Mouse (Mus musculus) embryonic facial prominence, embryonic 12.5 days (tissue): ENCODE measurements around the gene Spred3. TPM values are rescaled to one million over a fixed set of nuclear protein-coding genes. Genes with fewer than 3 reads are reported as not detected.
A peak's percentile ranks its signal among the peaks of the same experiment; 100 is the strongest.
"Not testable (repeated sequence)": the region's sequence is repeated elsewhere in the genome, so short reads cannot be mapped to it uniquely, and the experiment has no call there.

Source experiments
- ATAC-seq: fragments of 200-750 bp; cut with Nextera tagmentation; 2 replicates; pipeline ENCODE4 v1.8.0; 2017; ENCODE audit not compliant: insufficient number of reproducible peaks, insufficient read depth, low FRiP score, low TSS enrichment
- H3K27ac ChIP-seq: fragments of 300-500 bp; sonication (generic); 2 replicates; pipeline ENCODE4 v1.5.1; 2016; ENCODE audit warnings: mild to moderate bottlenecking
- H3K27me3 ChIP-seq: fragments of 300-500 bp; sonication (generic); 2 replicates; pipeline ENCODE4 v1.6.1; 2016; ENCODE audit warnings: mild to moderate bottlenecking, moderate library complexity
- H3K36me3 ChIP-seq: fragments of 300-500 bp; sonication (generic); 2 replicates; pipeline ENCODE4 v1.6.1; 2016; ENCODE audit warnings: mild to moderate bottlenecking
- H3K4me1 ChIP-seq: fragments of 300-500 bp; sonication (generic); 2 replicates; pipeline ENCODE4 v1.6.1; 2016
- H3K4me2 ChIP-seq: fragments of 300-500 bp; sonication (generic); replicated peaks from 2 replicates; pipeline ENCODE4 v1.6.1; 2016; ENCODE audit warnings: mild to moderate bottlenecking, moderate library complexity
- H3K4me3 ChIP-seq: fragments of 300-500 bp; sonication (generic); 2 replicates; pipeline ENCODE4 v1.5.1; 2016; ENCODE audit warnings: mild to moderate bottlenecking
- H3K9ac ChIP-seq: fragments of 300-500 bp; sonication (generic); 2 replicates; pipeline ENCODE4 v1.6.1; 2016; ENCODE audit warnings: mild to moderate bottlenecking, moderate library complexity
- H3K9me3 ChIP-seq: fragments of 300-500 bp; sonication (generic); 2 replicates; pipeline ENCODE4 v1.6.1; 2016; ENCODE audit warnings: mild to moderate bottlenecking, moderate library complexity
- WGBS: fragments of 180-500 bp; shearing (Covaris S2); methylation state at CpG from one replicate; pipeline ENCODE4 v1.1.7; 2016; 5-methylcytosine and 5-hydroxymethylcytosine counted together
- polyA plus RNA-seq: library from polyadenylated mRNA; unstranded; fragments of >200 nt; fragmentation: Nextera tagmentation; extraction: Ambion mirVana; gene quantifications from 2 replicates; pipeline ENCODE4 v1.2.1, GENCODE M21; 2016

Spred3 gene
- polyA plus RNA-seq, 1 experiment from 2014 or later: 5.9 TPM

GRCm38 (mm10) chr7:29144006-29144405, 26.2 kb downstream of the Spred3 start:
- no peak for ATAC-seq
- Histone ChIP-seq H3K9me3 (no peaks in the 10 kb centered on the region), H3K4me3 (no peak overlapping the region), H3K4me1 (no peaks in the 10 kb centered on the region), H3K27ac (no peak overlapping the region), H3K27me3 (no peaks in the 10 kb centered on the region), H3K9ac (no peak overlapping the region), H3K4me2 (no peak overlapping the region), H3K36me3 (no peaks in the 10 kb centered on the region)
- 94% methylated on average over 4 of the region's 4 CpGs for WGBS

DNA sequence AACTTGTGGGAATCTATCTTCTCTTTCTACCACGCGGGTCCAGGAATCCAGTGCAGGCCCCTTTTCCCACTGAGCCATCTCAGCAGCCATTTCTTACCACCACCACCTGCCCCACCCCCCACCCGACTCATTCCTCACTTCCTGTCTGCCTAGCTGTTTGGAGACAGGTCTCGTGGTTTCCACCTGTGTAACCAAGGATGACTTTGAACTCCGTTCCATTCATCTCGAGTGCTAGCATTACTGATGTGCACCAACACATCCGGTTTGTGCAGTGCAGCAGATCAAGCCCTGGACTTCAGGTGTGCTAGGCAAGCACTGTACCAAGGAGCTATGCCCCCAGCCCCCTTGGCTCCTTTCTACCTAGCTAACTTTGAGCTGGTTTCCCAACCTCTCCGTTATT, 28.8 kb downstream of the Spred3 start:
- 81% methylated on average over 8 of the region's 8 CpGs for WGBS
- no peaks in the 10 kb centered on the region for H3K9me3 ChIP-seq

GRCm38 (mm10) chr7:29139237-29139636, 31.0 kb downstream of the Spred3 start:
- not testable (repeated sequence) for H3K4me1 ChIP-seq, H3K9ac ChIP-seq, ATAC-seq, H3K27me3 ChIP-seq, H3K36me3 ChIP-seq, H3K27ac ChIP-seq, H3K4me2 ChIP-seq, H3K4me3 ChIP-seq, H3K9me3 ChIP-seq
- 92% methylated on average over 3 of the region's 4 CpGs for WGBS

More for the DNA sequence above, 28.8 kb downstream of the Spred3 start:
- H3K4me3 ChIP-seq: no peak overlapping the region
- H3K9ac ChIP-seq: no peak overlapping the region
- no peak for ATAC-seq
- no peaks in the 10 kb centered on the region for H3K36me3 ChIP-seq
- H3K4me2 ChIP-seq: no peak overlapping the region
- no peaks in the 10 kb centered on the region for H3K4me1 ChIP-seq
- no peak overlapping the region for H3K27ac ChIP-seq
- H3K27me3 ChIP-seq: no peaks in the 10 kb centered on the region; the same call in 1 of the 2 replicates

- Histone ChIP-seq H3K9ac (no peak overlapping the region), H3K4me1 (peaks cover 8% of the 10 kb centered on the region; the same call in 1 of the 2 replicates), H3K4me2 (no peak overlapping the region), H3K27ac (no peak overlapping the region), H3K27me3 (no peaks in the 10 kb centered on the region; the same call in 1 of the 2 replicates), H3K9me3 (no peaks in the 10 kb centered on the region), H3K36me3 (no peaks in the 10 kb centered on the region), H3K4me3 (no peak overlapping the region)
- WGBS: 41% methylated on average over 16 of the region's 16 CpGs
- ATAC-seq: no peak
These were observed 32.8 kb downstream of the Spred3 start for GRCm38 (mm10) chr7:29137429-29137828.

DNA sequence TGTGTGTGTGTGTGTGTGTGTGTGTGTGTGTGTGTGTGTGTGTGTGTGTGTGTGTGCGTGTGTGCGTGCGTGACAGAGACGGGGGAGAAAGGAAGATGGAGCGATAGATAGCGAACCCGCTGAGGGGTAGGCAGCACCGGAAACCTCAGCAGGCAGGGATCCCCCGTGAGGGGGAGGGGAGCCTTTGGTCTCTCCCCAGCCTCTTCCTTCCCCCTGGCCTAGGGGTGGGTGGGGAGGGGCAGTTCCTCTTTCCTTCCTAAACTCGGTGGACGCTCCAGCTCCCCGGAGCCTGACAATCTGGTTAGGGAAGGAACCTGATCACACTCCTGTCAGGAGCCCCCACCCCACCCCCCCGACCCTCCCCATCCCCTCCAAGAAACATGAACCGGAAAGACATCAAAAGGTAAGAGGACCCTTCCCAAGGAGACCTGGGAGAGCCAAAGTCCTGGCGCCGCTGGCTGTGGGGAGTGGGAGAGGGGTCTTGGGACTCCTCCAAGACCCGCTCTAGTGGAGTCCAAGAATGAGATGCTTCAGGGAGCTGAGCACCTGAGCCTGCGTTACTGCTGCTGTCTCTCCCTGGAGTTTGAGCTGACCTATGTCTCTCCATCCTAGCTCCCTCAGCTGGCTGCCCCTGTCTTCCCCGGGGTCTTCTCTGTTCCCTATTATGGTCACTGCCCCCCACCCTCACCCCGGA, 35.4 kb downstream of the Spred3 start, which contains the start of gene Rasgrp4:
Gene Rasgrp4, plus strand, starts transcription at position 159 of the 694 bp plus-strand sequence.
- peak within 1 kb of the TSS; percentile 34 for H3K4me3 ChIP-seq
- no peaks in the 10 kb centered on the region for H3K36me3 ChIP-seq
- H3K4me1 ChIP-seq: peaks cover 8% of the 10 kb centered on the region; the same call in 1 of the 2 replicates
- H3K9me3 ChIP-seq: no peaks in the 10 kb centered on the region
- no peak within 1 kb of the TSS for H3K27ac ChIP-seq
- 2% methylated on average over 14 of the region's 20 CpGs for WGBS
- peak within 1 kb of the TSS; percentile 56 for H3K9ac ChIP-seq
- H3K4me2 ChIP-seq: peak within 1 kb of the TSS; percentile 74
- no peaks in the 10 kb centered on the region; the same call in 1 of the 2 replicates for H3K27me3 ChIP-seq
- ATAC-seq: peak; percentile 67

DNA sequence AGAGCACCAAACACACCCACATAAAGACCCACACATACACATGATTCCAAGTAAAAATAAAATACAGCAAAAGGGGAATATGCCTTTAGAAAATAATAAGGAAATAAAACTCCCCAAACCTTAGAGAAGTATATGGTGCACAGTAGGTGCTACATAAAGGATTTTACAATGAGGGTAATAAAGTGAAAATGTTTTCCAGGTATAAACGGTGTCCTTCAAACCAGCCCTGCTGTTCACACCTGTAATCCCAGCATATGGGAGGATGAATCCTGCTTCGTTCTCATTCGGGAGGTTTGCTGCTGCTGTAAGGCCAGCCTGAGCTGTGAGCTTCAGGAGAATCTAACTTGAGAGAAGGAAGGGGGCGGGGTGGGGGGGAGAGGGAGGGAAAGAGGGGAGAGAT, 36.0 kb downstream of the Spred3 start:
- H3K9me3 ChIP-seq: no peaks in the 10 kb centered on the region
- WGBS: 6% methylated on average over 3 of the region's 4 CpGs
- H3K36me3 ChIP-seq: no peaks in the 10 kb centered on the region
- H3K4me2 ChIP-seq: peak overlapping the region; percentile 74
- H3K27me3 ChIP-seq: no peaks in the 10 kb centered on the region; the same call in 1 of the 2 replicates
- no peak overlapping the region for H3K27ac ChIP-seq
- no peak for ATAC-seq
- peak overlapping the region; percentile 34 for H3K4me3 ChIP-seq
- H3K4me1 ChIP-seq: peaks cover 8% of the 10 kb centered on the region; the same call in 1 of the 2 replicates
- H3K9ac ChIP-seq: peak overlapping the region; percentile 56

- Histone ChIP-seq H3K36me3 (no peaks in the 10 kb centered on the region), H3K4me3 (no peak overlapping the region), H3K4me1 (peaks cover 10% of the 10 kb centered on the region; the same call in 1 of the 2 replicates), H3K27ac (no peak overlapping the region), H3K9ac (no peak overlapping the region), H3K4me2 (no peak overlapping the region), H3K27me3 (0 out of 2 replicates have a peak, but pooled peaks cover 2% of the 10 kb centered on the region), H3K9me3 (no peaks in the 10 kb centered on the region)
- ATAC-seq: no peak
- 45% methylated on average over 2 of the region's 2 CpGs for WGBS
These were observed 41.5 kb downstream of the Spred3 start for GRCm38 (mm10) chr7:29128725-29129124.

DNA sequence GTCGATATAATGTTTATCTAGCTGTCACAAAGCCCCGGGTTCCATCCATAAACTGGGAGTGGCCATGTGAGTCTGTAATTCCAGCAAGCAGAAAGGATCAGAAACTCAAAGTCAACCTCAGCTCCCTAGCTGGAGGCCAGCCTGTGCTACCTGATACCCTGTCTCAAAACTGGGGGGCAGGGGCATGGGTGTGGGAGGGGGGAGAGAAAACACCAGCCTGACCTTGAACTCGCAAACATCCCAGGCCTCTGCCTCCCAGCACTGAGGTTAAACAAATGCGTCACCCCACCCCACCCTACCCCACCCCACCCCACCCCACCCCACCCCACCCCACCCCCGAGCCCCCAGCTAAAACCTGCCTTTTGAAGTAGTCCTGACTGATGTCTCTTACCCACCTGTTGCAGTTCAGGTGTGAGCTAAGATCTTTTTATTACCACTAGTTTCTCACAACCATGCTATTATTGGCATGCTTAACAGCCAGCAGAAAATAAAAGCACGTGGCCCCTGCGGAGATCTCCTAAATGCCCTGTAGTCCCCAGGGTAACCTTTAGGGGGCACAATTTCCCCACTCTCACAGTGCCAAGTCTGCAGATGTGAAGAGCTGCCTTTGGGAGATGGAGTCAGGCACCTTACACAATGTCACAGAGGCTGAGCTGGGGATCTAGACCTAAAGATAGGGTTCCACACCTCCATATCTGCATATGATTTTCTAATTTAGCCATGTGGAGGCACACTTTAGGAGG, 43.9 kb downstream of the Spred3 start:
- Histone ChIP-seq H3K4me2 (no peak overlapping the region), H3K9me3 (no peaks in the 10 kb centered on the region), H3K27ac (no peak overlapping the region), H3K36me3 (no peaks in the 10 kb centered on the region), H3K9ac (no peak overlapping the region), H3K4me3 (no peak overlapping the region), H3K4me1 (peaks cover 10% of the 10 kb centered on the region; the same call in 1 of the 2 replicates), H3K27me3 (0 out of 2 replicates have a peak, but pooled peaks cover 2% of the 10 kb centered on the region)
- WGBS: 25% methylated on average over 7 of the region's 7 CpGs
- ATAC-seq: no peak

DNA sequence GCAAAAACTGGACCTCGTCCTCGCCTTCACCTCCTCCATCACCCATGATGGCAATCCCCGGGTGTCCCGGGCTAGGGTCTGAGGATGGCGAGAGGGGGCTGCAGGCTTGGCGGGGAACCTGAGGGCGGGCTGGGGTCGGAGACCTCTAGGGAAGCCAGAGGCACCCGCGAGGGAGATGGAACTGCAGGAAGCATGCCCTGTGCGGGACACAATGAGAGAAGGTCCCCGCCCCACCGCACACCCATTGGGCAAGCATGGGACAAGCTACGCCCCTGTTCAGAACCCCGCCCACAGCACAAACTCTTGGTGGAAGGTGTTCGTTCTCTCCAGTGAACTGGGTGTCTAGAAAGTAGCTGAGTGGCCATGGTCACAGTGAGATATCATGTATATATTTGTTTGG, 45.2 kb downstream of the Spred3 start, which contains the start of gene Ryr1:
Gene Ryr1, minus strand, starts transcription at position 210 of the 400 bp plus-strand sequence.
- WGBS: under 1% methylated on average over 16 of the region's 16 CpGs
- Histone ChIP-seq H3K27me3 (0 out of 2 replicates have a peak, but pooled peaks cover 2% of the 10 kb centered on the region), H3K36me3 (no peaks in the 10 kb centered on the region), H3K4me2 (peak within 1 kb of the TSS; percentile 82), H3K4me1 (peaks cover 10% of the 10 kb centered on the region; the same call in 1 of the 2 replicates), H3K27ac (no peak within 1 kb of the TSS), H3K9ac (peak within 1 kb of the TSS; percentile 56), H3K9me3 (no peaks in the 10 kb centered on the region), H3K4me3 (peak within 1 kb of the TSS; percentile 47)
- ATAC-seq: peak; percentile 83

GRCm38 (mm10) chr7:29123531-29124358, 46.5 kb downstream of the Spred3 start:
- Histone ChIP-seq H3K4me2 (peak overlapping the region; percentile 82), H3K27ac (no peak overlapping the region), H3K9ac (no peak overlapping the region; the same call in 1 of the 2 replicates), H3K4me1 (peaks cover 10% of the 10 kb centered on the region; the same call in 1 of the 2 replicates), H3K36me3 (no peaks in the 10 kb centered on the region), H3K4me3 (0 out of 2 replicates have a peak overlapping the region, but pooled peaks have one; percentile 47), H3K27me3 (0 out of 2 replicates have a peak, but pooled peaks cover 2% of the 10 kb centered on the region), H3K9me3 (no peaks in the 10 kb centered on the region)
- ATAC-seq: peak; percentile 83
- WGBS: 50% methylated on average over 5 of the region's 5 CpGs

- Histone ChIP-seq H3K4me2 (no peak overlapping the region), H3K36me3 (no peaks in the 10 kb centered on the region), H3K4me3 (no peak overlapping the region), H3K9me3 (no peaks in the 10 kb centered on the region), H3K27me3 (0 out of 2 replicates have a peak, but pooled peaks cover 2% of the 10 kb centered on the region), H3K4me1 (peaks cover 10% of the 10 kb centered on the region; the same call in 1 of the 2 replicates), H3K27ac (no peak overlapping the region), H3K9ac (no peak overlapping the region)
- WGBS: 88% methylated on average over 9 of the region's 9 CpGs
- ATAC-seq: no peak
These were observed 47.4 kb downstream of the Spred3 start for GRCm38 (mm10) chr7:29122821-29123220.
